Mouse (Mus musculus) megakaryocyte, embryonic 14.5 days (primary cell): ENCODE measurements around the gene Cyp20a1.

Experiments used
- FLI1 ChIP-seq: IDR thresholded peaks from 2 replicates; pipeline ENCODE4 v1.6.1; 2012; ENCODE audit warnings: low read length, inconsistent platforms, mixed read lengths
- GATA1 ChIP-seq: IDR thresholded peaks from 3 replicates; pipeline ENCODE4 v1.6.1; 2012; ENCODE audit warnings: mixed read lengths, low read length, inconsistent platforms, borderline replicate concordance

DNA sequence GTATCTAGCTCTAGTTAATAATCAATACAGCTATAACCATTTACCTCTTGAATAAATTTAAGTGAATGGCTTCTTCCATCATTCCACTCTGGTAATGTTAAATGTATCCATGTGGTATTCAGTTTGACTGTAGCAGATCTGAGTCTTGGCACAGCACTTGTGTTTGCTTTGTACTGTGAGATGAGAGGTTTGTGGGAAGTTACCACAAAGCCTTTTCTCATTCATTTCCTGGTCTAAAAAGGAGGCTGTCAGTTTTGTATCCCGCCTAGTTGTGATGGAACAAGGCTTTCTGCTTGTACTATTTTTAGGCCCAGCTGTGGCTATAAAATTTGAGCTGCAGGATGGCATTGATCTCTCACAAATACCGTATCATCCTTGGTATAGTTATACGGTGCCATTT lies 73.6 kb downstream of the Cyp20a1 start:
- TF ChIP-seq GATA1 (no peak), FLI1 (no peak)
